Mouse (Mus musculus) brain, embryonic 14.5 days (tissue): ENCODE data around the gene Plod1. TPM values are rescaled to one million over a fixed set of nuclear protein-coding genes. Genes with fewer than 3 reads are reported as not detected.

Source experiments
- DNase-seq: peaks from one replicate; pipeline ENCODE4 v3.0.0-alpha.2; 2011; ENCODE audit warnings: low read depth
- CTCF ChIP-seq: fragments of 200-500 bp; IDR thresholded peaks from 2 replicates; pipeline ENCODE4 v1.5.1; 2012; ENCODE audit warnings: inconsistent platforms, mild to moderate bottlenecking, moderate library complexity, borderline replicate concordance; ENCODE audit not compliant: insufficient read depth, insufficient read length; ENCODE audit errors: extremely low read depth
- POLR2A ChIP-seq: fragments of 200-500 bp; IDR thresholded peaks from 2 replicates; pipeline ENCODE4 v1.6.1; 2012; ENCODE audit warnings: mild to moderate bottlenecking, inconsistent platforms, borderline replicate concordance; ENCODE audit not compliant: poor library complexity, insufficient read depth, insufficient read length, severe bottlenecking; ENCODE audit errors: extremely low read depth
- polyA plus RNA-seq: library from polyadenylated mRNA; depleted of rRNA; stranded (reverse); fragments of >200 nt; gene quantifications from 2 replicates; pipeline ENCODE4 v1.2.3, GENCODE M21; 2012

Gene Plod1
- polyA plus RNA-seq, 1 experiment = 25.3 TPM

GRCm38 (mm10) chr4:147957141-147957540 is 20.6 kb upstream of the Plod1 start:
- DNase-seq = peak; percentile 13
- no peak for TF ChIP-seq CTCF
- no peak for TF ChIP-seq POLR2A

GRCm38 (mm10) chr4:147953590-147953989 is 17.0 kb upstream of the Plod1 start:
- DNase-seq = peak; percentile 73
- TF ChIP-seq POLR2A (no peak), CTCF (peak; percentile 59; the same call in 1 of the 2 replicates)

- no peak for DNase-seq
- TF ChIP-seq POLR2A (no peak), CTCF (no peak)
Measured at GRCm38 (mm10) chr4:147947511-147947910, 10.9 kb upstream of the Plod1 start.

- TF ChIP-seq POLR2A (no peak), CTCF (no peak)
- DNase-seq = no peak
Measured at GRCm38 (mm10) chr4:147943005-147943404, 6.4 kb upstream of the Plod1 start.

- peak; percentile 13 for DNase-seq
- TF ChIP-seq POLR2A = no peak
- TF ChIP-seq CTCF = no peak
Measured at GRCm38 (mm10) chr4:147941045-147942020, 4.8 kb upstream of the Plod1 start.

GRCm38 (mm10) chr4:147940576-147941044 is 4.0 kb upstream of the Plod1 start, which contains the start of gene 2510039O18Rik:
TSS of gene 2510039O18Rik (plus strand) at chr4:147940895.
- peak; percentile 96 for DNase-seq
- TF ChIP-seq CTCF (no peak), POLR2A (peak; percentile 47; the same call in 1 of the 2 replicates)

- no peak for TF ChIP-seq POLR2A
- no peak for TF ChIP-seq CTCF
- DNase-seq = peak; percentile 70
Measured at GRCm38 (mm10) chr4:147940111-147940510, 3.5 kb upstream of the Plod1 start.

GRCm38 (mm10) chr4:147938148-147939096 is 1.9 kb upstream of the Plod1 start:
- TF ChIP-seq CTCF (no peak), POLR2A (no peak)
- DNase-seq = no peak

- no peak for TF ChIP-seq CTCF
- no peak for TF ChIP-seq POLR2A
- DNase-seq = no peak
Measured at GRCm38 (mm10) chr4:147937486-147937885, 919 bp upstream of the Plod1 start.

GRCm38 (mm10) chr4:147937021-147937420 is 454 bp upstream of the Plod1 start:
- no peak for TF ChIP-seq CTCF
- TF ChIP-seq POLR2A = no peak
- no peak for DNase-seq

- TF ChIP-seq POLR2A (no peak), CTCF (no peak)
- no peak for DNase-seq
Measured at GRCm38 (mm10) chr4:147935904-147936303, 663 bp downstream of the Plod1 start.

- no peak for TF ChIP-seq POLR2A
- TF ChIP-seq CTCF = no peak
- DNase-seq = no peak
Measured at GRCm38 (mm10) chr4:147934611-147935010, 2.0 kb downstream of the Plod1 start.
